Mouse (Mus musculus) granulocyte monocyte progenitor cell, adult 5-6 weeks (primary cell): ENCODE data around the gene Nacc2. TPM values are rescaled to one million over a fixed set of nuclear protein-coding genes. Genes with fewer than 3 reads are reported as not detected.

Experiments used
- ATAC-seq: replicated peaks from 2 replicates; pipeline ENCODE4 v1.8.0; 2016; ENCODE audit warnings: mild to moderate bottlenecking, moderate TSS enrichment, inconsistent platforms; ENCODE audit not compliant: poor library complexity, severe bottlenecking
- total RNA-seq, 2 experiments: library from RNA; stranded (forward) in 1 of 2; stranded (reverse) in 1 of 2; fragments of 200-712, 200-1000 nt in 1 of 2; fragments of >200 nt in 1 of 2; fragmentation: Nextera tagmentation in 1 of 2; gene quantifications; 2 replicates each; pipeline ENCODE4 v1.2.3; 2014 to 2017

The Nacc2 gene
- total RNA-seq, 2 experiments from 2014 or later: 0.30 to 0.57 TPM

GRCm38 (mm10) chr2:26021561-26022257, 101.3 kb downstream of the Nacc2 start, which contains the start of gene Ubac1:
TSS of gene Ubac1 (minus strand) at chr2:26021747.
- ATAC-seq: peak; percentile 88

- ATAC-seq: peak; percentile 24; the same call in 1 of the 2 replicates
Measured at GRCm38 (mm10) chr2:26020714-26021560, 102.1 kb downstream of the Nacc2 start.

GRCm38 (mm10) chr2:26019923-26020322, 103.1 kb downstream of the Nacc2 start:
- no peak for ATAC-seq

GRCm38 (mm10) chr2:26017326-26017725, 105.7 kb downstream of the Nacc2 start:
- ATAC-seq: no peak

- no peak for ATAC-seq
Measured at GRCm38 (mm10) chr2:26013674-26014073, 109.3 kb downstream of the Nacc2 start.

GRCm38 (mm10) chr2:26011420-26011819, 111.6 kb downstream of the Nacc2 start:
- ATAC-seq: no peak

Other genes starting within 250 kb of the Nacc2 start
- 14.8 and 21.9 TPM in 2 replicates for gene Camsap1, start 139.9 kb downstream of the Nacc2 start, total RNA-seq (2014; fragmentation: Nextera tagmentation)
- 8.3 and 12.9 TPM in 2 replicates for gene Camsap1, start 139.9 kb downstream of the Nacc2 start, total RNA-seq (2017)
- 45.2 and 61.7 TPM in 2 replicates for gene Ubac1, start 101.5 kb downstream of the Nacc2 start, total RNA-seq (2014; fragmentation: Nextera tagmentation)
- gene Ubac1, start 101.5 kb downstream of the Nacc2 start, total RNA-seq (2017): 33.0 and 48.3 TPM in 2 replicates
- gene Lhx3, start 85.1 kb upstream of the Nacc2 start, total RNA-seq (2014; fragmentation: Nextera tagmentation): not detected in 2 replicates
- gene Lhx3, start 85.1 kb upstream of the Nacc2 start, total RNA-seq (2017): not detected in 2 replicates
- 10.9 and 11.5 TPM in 2 replicates for gene Qsox2, start 114.3 kb upstream of the Nacc2 start, total RNA-seq (2014; fragmentation: Nextera tagmentation)
- 4.8 and 7.1 TPM in 2 replicates for gene Qsox2, start 114.3 kb upstream of the Nacc2 start, total RNA-seq (2017)
- gene Ccdc187, start 171.3 kb upstream of the Nacc2 start, total RNA-seq (2014; fragmentation: Nextera tagmentation): not detected in 2 replicates
- gene Ccdc187, start 171.3 kb upstream of the Nacc2 start, total RNA-seq (2017): not detected in 2 replicates
- 7.0 and 16.3 TPM in 2 replicates for gene Gpsm1, start 192.3 kb upstream of the Nacc2 start, total RNA-seq (2014; fragmentation: Nextera tagmentation)
- gene Gpsm1, start 192.3 kb upstream of the Nacc2 start, total RNA-seq (2017): 10.6 and 13.8 TPM in 2 replicates
- gene Dnlz, start 228.9 kb upstream of the Nacc2 start, total RNA-seq (2014; fragmentation: Nextera tagmentation): 9.5 and 10.4 TPM in 2 replicates
- gene Dnlz, start 228.9 kb upstream of the Nacc2 start, total RNA-seq (2017): 5.9 and 7.6 TPM in 2 replicates
- 42.3 and 55.8 TPM in 2 replicates for gene Card9, start 237.7 kb upstream of the Nacc2 start, total RNA-seq (2014; fragmentation: Nextera tagmentation)
- 121 and 122 TPM in 2 replicates for gene Card9, start 237.7 kb upstream of the Nacc2 start, total RNA-seq (2017)